Mouse (Mus musculus): ENCODE results near the gene Entpd8. TPM values are rescaled to one million over a fixed set of nuclear protein-coding genes. Genes with fewer than 3 reads are reported as not detected.

Entpd8 gene
- polyA plus RNA-seq, 1 experiment, result 0.14 TPM

DNA sequence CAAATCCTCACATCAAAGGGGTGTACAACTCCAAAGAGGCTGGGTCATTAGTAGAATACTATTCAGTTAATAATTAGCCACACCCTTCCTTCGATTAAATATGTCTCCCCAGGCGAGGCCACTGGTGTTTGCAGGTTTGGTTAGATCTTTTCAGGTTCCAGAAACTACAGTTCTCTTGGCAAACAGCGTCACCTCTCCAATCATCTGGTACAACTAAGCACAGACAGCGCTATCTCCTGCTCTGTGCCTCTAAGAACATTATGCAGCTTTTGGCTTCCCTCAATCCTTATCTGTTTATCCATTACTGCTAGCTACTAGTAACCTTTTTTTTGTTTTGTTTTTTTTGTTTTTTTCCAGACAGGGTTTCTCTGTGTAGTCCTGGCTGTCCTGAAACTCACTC lies 10.6 kb upstream of the Entpd8 start:
- Histone ChIP-seq H3K27me3 (ENCODE audit: control insufficient read depth, insufficient read depth, low read length) (no peaks in the 10 kb centered on the region), H3K36me3 (ENCODE audit: control insufficient read depth, insufficient read depth, low read length) (no peaks in the 10 kb centered on the region), H3K4me1 (ENCODE audit: control insufficient read depth, insufficient read depth, insufficient read length) (no peaks in the 10 kb centered on the region), H3K4me3 (ENCODE audit: extremely low read depth, insufficient read depth, insufficient read length) (no peak overlapping the region), H3K27ac (ENCODE audit: insufficient read depth, low read length) (no peak overlapping the region)
- WGBS, result 78% methylated on average over 4 of the region's 4 CpGs
- no peak for DNase-seq (ENCODE audit: low read depth in 1 of 2, low spot score in 2 of 2)
- TF ChIP-seq POLR2A (IDR thresholded peaks at IDR 0.05; ENCODE audit: low read depth, low read length) (no peak), CTCF (IDR thresholded peaks at IDR 0.05; ENCODE audit: extremely low read depth, insufficient read depth, insufficient read length, insufficient replicate concordance) (no peak)

DNA sequence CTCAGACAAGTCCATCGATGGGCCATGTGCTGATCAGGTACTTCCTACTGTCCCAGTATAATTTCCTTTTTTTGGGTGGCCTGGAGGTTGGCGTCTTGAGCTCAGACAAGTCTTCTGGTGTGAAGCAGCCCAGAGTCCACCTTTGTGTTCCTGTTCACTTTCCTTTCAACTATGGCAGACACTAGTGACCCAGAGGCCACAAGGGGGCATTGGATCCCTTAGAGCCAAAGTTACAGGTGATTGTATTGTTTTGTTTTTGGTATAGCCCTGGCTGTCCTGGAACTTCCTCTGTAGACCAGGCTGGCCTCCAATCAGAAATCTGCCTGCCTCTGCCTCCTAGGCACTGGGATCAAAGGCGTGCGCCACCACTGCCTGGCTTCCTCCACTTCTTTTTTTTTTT lies 7.7 kb upstream of the Entpd8 start:
- no peaks in the 10 kb centered on the region for H3K4me1 ChIP-seq (ENCODE audit: control insufficient read depth, insufficient read depth, insufficient read length)
- no peaks in the 10 kb centered on the region for H3K27me3 ChIP-seq (ENCODE audit: control insufficient read depth, insufficient read depth, low read length)
- WGBS, result 91% methylated on average over 4 of the region's 4 CpGs
- H3K4me3 ChIP-seq (ENCODE audit: extremely low read depth, insufficient read depth, insufficient read length), result no peak overlapping the region
- DNase-seq (ENCODE audit: low read depth in 1 of 2, low spot score in 2 of 2), result no peak
- TF ChIP-seq POLR2A (IDR thresholded peaks at IDR 0.05; ENCODE audit: low read depth, low read length), result no peak
- TF ChIP-seq CTCF (IDR thresholded peaks at IDR 0.05; ENCODE audit: extremely low read depth, insufficient read depth, insufficient read length, insufficient replicate concordance), result no peak
- H3K27ac ChIP-seq (ENCODE audit: insufficient read depth, low read length), result no peak overlapping the region
- H3K36me3 ChIP-seq (ENCODE audit: control insufficient read depth, insufficient read depth, low read length), result no peaks in the 10 kb centered on the region

DNA sequence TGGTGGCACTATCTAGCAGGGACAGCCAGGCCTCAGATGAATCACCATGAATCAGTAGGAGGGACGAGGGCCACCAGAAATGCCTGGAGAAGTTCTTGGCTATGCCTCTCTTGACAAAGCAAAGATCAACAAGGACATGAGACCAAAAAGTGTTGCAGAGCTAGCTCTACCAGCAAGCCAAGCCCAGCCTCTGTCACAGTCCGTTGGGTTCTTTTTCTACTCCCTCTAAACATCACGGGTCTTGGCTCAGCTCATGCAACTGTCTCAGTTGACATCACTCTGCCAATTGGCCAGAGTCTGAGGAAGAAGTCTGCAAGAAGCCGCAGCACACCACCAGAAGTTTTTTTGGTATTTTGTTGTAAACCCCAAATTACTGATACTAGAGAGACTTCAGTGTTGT lies 4.6 kb upstream of the Entpd8 start:
- Histone ChIP-seq H3K27ac (ENCODE audit: insufficient read depth, low read length) (no peak overlapping the region), H3K4me3 (ENCODE audit: extremely low read depth, insufficient read depth, insufficient read length) (no peak overlapping the region), H3K4me1 (ENCODE audit: control insufficient read depth, insufficient read depth, insufficient read length) (no peaks in the 10 kb centered on the region), H3K27me3 (ENCODE audit: control insufficient read depth, insufficient read depth, low read length) (no peaks in the 10 kb centered on the region), H3K36me3 (ENCODE audit: control insufficient read depth, insufficient read depth, low read length) (no peaks in the 10 kb centered on the region)
- no peak for DNase-seq (ENCODE audit: low read depth in 1 of 2, low spot score in 2 of 2)
- WGBS, result 76% methylated on average over 4 of the region's 4 CpGs
- TF ChIP-seq POLR2A (IDR thresholded peaks at IDR 0.05; ENCODE audit: low read depth, low read length) (no peak), CTCF (IDR thresholded peaks at IDR 0.05; ENCODE audit: extremely low read depth, insufficient read depth, insufficient read length, insufficient replicate concordance) (no peak)

DNA sequence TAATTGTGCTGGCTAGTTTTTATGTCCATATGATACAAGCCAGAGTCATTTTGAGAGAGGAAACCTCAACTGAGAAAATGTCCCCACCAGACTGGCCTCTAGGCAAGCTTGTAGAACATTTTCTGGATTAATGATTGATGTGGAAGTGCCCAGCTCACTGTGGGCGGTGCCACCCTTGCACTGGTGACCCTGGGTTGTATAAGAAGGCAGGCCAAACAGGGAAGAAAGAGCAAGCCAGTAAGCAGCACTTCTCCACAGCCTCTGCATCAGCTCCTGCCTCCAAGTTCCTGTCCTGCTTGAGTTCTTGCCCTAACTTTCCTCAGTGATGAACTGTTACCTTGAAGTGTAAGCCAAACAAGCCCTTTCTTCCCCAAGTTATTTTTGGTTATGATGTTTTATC lies 1.1 kb upstream of the Entpd8 start:
- TF ChIP-seq CTCF (IDR thresholded peaks at IDR 0.05; ENCODE audit: extremely low read depth, insufficient read depth, insufficient read length, insufficient replicate concordance), result no peak
- no peak for TF ChIP-seq POLR2A (IDR thresholded peaks at IDR 0.05; ENCODE audit: low read depth, low read length)
- no peaks in the 10 kb centered on the region for H3K36me3 ChIP-seq (ENCODE audit: control insufficient read depth, insufficient read depth, low read length)
- WGBS, result 88% methylated on average over 1 of the region's 1 CpGs
- DNase-seq (ENCODE audit: low read depth in 1 of 2, low spot score in 2 of 2), result no peak
- H3K27ac ChIP-seq (ENCODE audit: insufficient read depth, low read length), result no peak overlapping the region
- no peaks in the 10 kb centered on the region for H3K27me3 ChIP-seq (ENCODE audit: control insufficient read depth, insufficient read depth, low read length)
- no peak overlapping the region for H3K4me3 ChIP-seq (ENCODE audit: extremely low read depth, insufficient read depth, insufficient read length)
- H3K4me1 ChIP-seq (ENCODE audit: control insufficient read depth, insufficient read depth, insufficient read length), result no peaks in the 10 kb centered on the region

DNA sequence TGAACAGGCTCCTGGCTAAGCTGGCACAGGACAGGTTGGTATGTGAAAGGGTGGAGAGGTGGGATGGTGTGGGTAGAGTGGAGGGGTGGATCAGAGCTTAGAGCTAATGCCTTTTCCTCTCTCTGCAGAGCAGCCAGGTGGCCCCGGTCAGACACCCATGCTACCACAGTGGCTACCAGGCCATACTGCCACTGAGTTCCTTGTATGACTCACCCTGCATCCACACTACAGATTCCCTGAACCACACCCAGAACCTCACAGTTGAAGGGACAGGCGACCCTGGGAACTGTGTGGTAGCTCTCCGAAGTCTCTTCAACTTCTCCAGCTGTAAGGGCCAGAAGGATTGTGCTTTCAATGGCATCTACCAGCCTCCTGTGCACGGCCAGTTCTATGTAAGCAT lies 3.6 kb downstream of the Entpd8 start:
- no peak for DNase-seq (ENCODE audit: low read depth in 1 of 2, low spot score in 2 of 2)
- Histone ChIP-seq H3K36me3 (ENCODE audit: control insufficient read depth, insufficient read depth, low read length) (no peaks in the 10 kb centered on the region), H3K27me3 (ENCODE audit: control insufficient read depth, insufficient read depth, low read length) (no peaks in the 10 kb centered on the region), H3K27ac (ENCODE audit: insufficient read depth, low read length) (no peak overlapping the region), H3K4me3 (ENCODE audit: extremely low read depth, insufficient read depth, insufficient read length) (no peak overlapping the region), H3K4me1 (ENCODE audit: control insufficient read depth, insufficient read depth, insufficient read length) (no peaks in the 10 kb centered on the region)
- 90% methylated on average over 4 of the region's 4 CpGs for WGBS
- no peak for TF ChIP-seq POLR2A (IDR thresholded peaks at IDR 0.05; ENCODE audit: low read depth, low read length)
- TF ChIP-seq CTCF (IDR thresholded peaks at IDR 0.05; ENCODE audit: extremely low read depth, insufficient read depth, insufficient read length, insufficient replicate concordance), result no peak

DNA sequence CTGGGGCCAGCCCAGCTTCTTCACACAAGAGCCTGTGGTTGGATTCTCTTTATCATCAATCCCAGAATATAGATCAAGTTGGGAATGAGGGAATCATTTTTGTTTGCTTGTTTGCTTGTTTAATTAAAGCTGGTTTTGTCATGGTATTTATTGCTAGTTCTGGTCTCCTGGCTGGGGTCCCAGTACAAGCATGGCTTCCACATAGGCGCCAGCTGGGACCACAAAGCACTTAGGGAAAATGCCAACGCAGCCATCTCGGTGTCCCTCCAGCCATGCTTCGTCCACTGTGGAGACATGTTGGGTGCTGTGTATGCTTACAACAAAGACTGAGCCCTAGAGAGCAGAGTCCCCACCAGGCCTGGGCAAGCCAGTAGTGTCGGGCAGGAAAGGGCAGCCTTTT lies 5.5 kb downstream of the Entpd8 start:
- Histone ChIP-seq H3K27me3 (ENCODE audit: control insufficient read depth, insufficient read depth, low read length) (no peaks in the 10 kb centered on the region), H3K4me3 (ENCODE audit: extremely low read depth, insufficient read depth, insufficient read length) (no peak overlapping the region), H3K4me1 (ENCODE audit: control insufficient read depth, insufficient read depth, insufficient read length) (no peaks in the 10 kb centered on the region), H3K27ac (ENCODE audit: insufficient read depth, low read length) (no peak overlapping the region), H3K36me3 (ENCODE audit: control insufficient read depth, insufficient read depth, low read length) (no peaks in the 10 kb centered on the region)
- TF ChIP-seq CTCF (IDR thresholded peaks at IDR 0.05; ENCODE audit: extremely low read depth, insufficient read depth, insufficient read length, insufficient replicate concordance), result no peak
- TF ChIP-seq POLR2A (IDR thresholded peaks at IDR 0.05; ENCODE audit: low read depth, low read length), result no peak
- DNase-seq (ENCODE audit: low read depth in 1 of 2, low spot score in 2 of 2), result no peak
- WGBS, result 91% methylated on average over 5 of the region's 5 CpGs

DNA sequence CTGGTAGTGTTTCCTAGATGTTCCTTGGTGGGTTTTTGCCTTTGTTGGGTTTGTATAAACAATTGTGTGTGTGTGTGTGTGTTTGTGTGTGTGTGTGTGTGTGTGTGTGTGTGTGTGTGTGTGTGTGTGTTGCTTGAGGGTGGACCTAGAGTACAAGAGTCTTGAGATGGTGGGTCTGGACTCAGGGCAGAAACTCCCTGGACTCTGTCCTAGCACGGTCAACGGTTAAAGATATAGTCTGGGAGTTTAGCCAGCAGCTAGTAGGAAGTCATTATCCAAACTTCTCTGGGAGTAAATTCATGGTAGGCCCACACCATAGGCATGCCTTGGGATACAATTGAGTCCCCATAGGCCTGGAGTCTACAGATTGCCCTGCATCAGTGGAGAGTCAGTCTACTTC lies 7.7 kb downstream of the Entpd8 start:
- Histone ChIP-seq H3K27ac (ENCODE audit: insufficient read depth, low read length) (no peak overlapping the region), H3K36me3 (ENCODE audit: control insufficient read depth, insufficient read depth, low read length) (no peaks in the 10 kb centered on the region), H3K4me3 (ENCODE audit: extremely low read depth, insufficient read depth, insufficient read length) (no peak overlapping the region), H3K27me3 (ENCODE audit: control insufficient read depth, insufficient read depth, low read length) (no peaks in the 10 kb centered on the region), H3K4me1 (ENCODE audit: control insufficient read depth, insufficient read depth, insufficient read length) (no peaks in the 10 kb centered on the region)
- DNase-seq (ENCODE audit: low read depth in 1 of 2, low spot score in 2 of 2), result no peak
- TF ChIP-seq POLR2A (IDR thresholded peaks at IDR 0.05; ENCODE audit: low read depth, low read length), result no peak
- no peak for TF ChIP-seq CTCF (IDR thresholded peaks at IDR 0.05; ENCODE audit: extremely low read depth, insufficient read depth, insufficient read length, insufficient replicate concordance)
- WGBS, result 88% methylated on average over 2 of the region's 2 CpGs
